Mouse (Mus musculus) midbrain, embryonic 16.5 days (tissue): ENCODE data around the gene Atp5g2. TPM values are rescaled to one million over a fixed set of nuclear protein-coding genes. Genes with fewer than 3 reads are reported as not detected.
A peak's percentile ranks its signal among the peaks of the same experiment; 100 is the strongest.

Experiments used
- ATAC-seq: fragments of 200-750 bp; cut with Nextera tagmentation; 2 replicates; pipeline ENCODE4 v1.8.0; 2017; ENCODE audit warnings: moderate TSS enrichment
- H3K27ac ChIP-seq: fragments of 300-500 bp; sonication (generic); 2 replicates; pipeline ENCODE4 v1.5.1; 2014; ENCODE audit warnings: mild to moderate bottlenecking, low read length, mixed read lengths
- H3K27me3 ChIP-seq: fragments of 300-500 bp; sonication (generic); 2 replicates; pipeline ENCODE4 v1.6.1; 2014; ENCODE audit warnings: low read depth, low read length, mixed read lengths; ENCODE audit not compliant: control insufficient read depth, insufficient read depth
- H3K36me3 ChIP-seq: fragments of 300-500 bp; sonication (generic); 2 replicates; pipeline ENCODE4 v1.6.1; 2014; ENCODE audit warnings: mild to moderate bottlenecking, low read length, moderate library complexity, mixed read lengths; ENCODE audit not compliant: control insufficient read depth, insufficient read depth
- H3K4me1 ChIP-seq: fragments of 300-500 bp; sonication (generic); 2 replicates; pipeline ENCODE4 v1.6.1; 2014; ENCODE audit warnings: mild to moderate bottlenecking, low read length, mixed read lengths; ENCODE audit not compliant: control insufficient read depth, insufficient read depth
- H3K4me2 ChIP-seq: fragments of 300-500 bp; sonication (generic); 2 replicates; pipeline ENCODE4 v1.6.1; 2014; ENCODE audit warnings: mild to moderate bottlenecking, low read length, mixed read lengths
- H3K4me3 ChIP-seq: fragments of 300-500 bp; sonication (generic); 2 replicates; pipeline ENCODE4 v1.5.1; 2014; ENCODE audit warnings: low read depth, mild to moderate bottlenecking, low read length, moderate library complexity, mixed read lengths
- H3K9ac ChIP-seq: fragments of 300-500 bp; sonication (generic); 2 replicates; pipeline ENCODE4 v1.6.1; 2014; ENCODE audit warnings: low read depth, low read length, mixed read lengths
- H3K9me3 ChIP-seq: fragments of 300-500 bp; sonication (generic); replicated peaks from 2 replicates; pipeline ENCODE4 v1.6.1; 2014; ENCODE audit warnings: mild to moderate bottlenecking, low read length, mixed read lengths; ENCODE audit not compliant: control insufficient read depth, poor library complexity, severe bottlenecking
- WGBS: fragments of 180-500 bp; shearing (Covaris S2); extraction: QIAGEN DNeasy Blood & Tissue Kit; methylation state at CpG from one replicate; pipeline ENCODE4 v1.1.7; 2014; 5-methylcytosine and 5-hydroxymethylcytosine counted together
- microRNA counts: library from miRNA; unstranded; fragments of <30 nt; microRNA quantifications from one replicate; lab custom pipeline; 2016
- microRNA-seq: library from miRNA; unstranded; fragments of <30 nt; microRNA quantifications from one replicate; pipeline ENCODE4, GENCODE M21; 2017
- polyA plus RNA-seq: library from polyadenylated mRNA; unstranded; fragments of >200 nt; fragmentation: Nextera tagmentation; extraction: Ambion mirVana; gene quantifications from 2 replicates; pipeline ENCODE4 v1.2.1, GENCODE M21; 2015

The Atp5g2 gene
- polyA plus RNA-seq, 1 experiment from 2014 or later, result 49.8 TPM

- H3K27ac ChIP-seq, result no peak overlapping the region
- H3K4me3 ChIP-seq, result no peak overlapping the region
- no peak for ATAC-seq
- H3K27me3 ChIP-seq, result no peaks in the 10 kb centered on the region
- no peaks in the 10 kb centered on the region for H3K36me3 ChIP-seq
- peaks cover 20% of the 10 kb centered on the region for H3K4me1 ChIP-seq
- no peak overlapping the region for H3K4me2 ChIP-seq
- no peaks in the 10 kb centered on the region for H3K9me3 ChIP-seq
- WGBS, result 78% methylated on average over 1 of the region's 1 CpGs
- no peak overlapping the region for H3K9ac ChIP-seq
Measured at GRCm38 (mm10) chr15:102620765-102621164, 51.4 kb downstream of the Atp5g2 start.

GRCm38 (mm10) chr15:102619486-102619885 lies 52.7 kb downstream of the Atp5g2 start:
- no peak overlapping the region for H3K9ac ChIP-seq
- no peak overlapping the region for H3K4me2 ChIP-seq
- peaks cover 19% of the 10 kb centered on the region for H3K4me1 ChIP-seq
- no peak overlapping the region for H3K4me3 ChIP-seq
- ATAC-seq, result no peak
- no peak overlapping the region for H3K27ac ChIP-seq
- WGBS, result 96% methylated on average over 5 of the region's 5 CpGs
- H3K27me3 ChIP-seq, result no peaks in the 10 kb centered on the region
- H3K9me3 ChIP-seq, result no peaks in the 10 kb centered on the region
- no peaks in the 10 kb centered on the region for H3K36me3 ChIP-seq

DNA sequence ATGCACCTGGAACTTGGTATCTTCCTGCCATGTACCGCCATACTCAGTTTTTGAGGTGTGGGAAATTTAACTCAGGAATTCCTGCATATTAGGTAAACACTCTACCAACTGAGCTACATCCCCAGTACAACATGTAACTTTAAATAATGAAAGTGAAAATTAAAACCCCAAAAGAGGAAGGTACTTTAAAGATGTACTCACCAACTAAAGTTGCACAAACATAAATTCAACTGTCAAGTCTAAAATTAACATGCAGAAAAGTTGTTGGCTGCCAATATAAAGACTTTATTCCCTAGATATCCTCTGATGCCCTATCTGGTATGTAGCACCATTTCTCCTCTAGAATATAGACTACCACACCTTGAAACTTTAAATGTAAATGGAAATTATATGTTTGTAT lies 54.5 kb downstream of the Atp5g2 start:
- Histone ChIP-seq H3K4me2 (no peak overlapping the region), H3K36me3 (no peaks in the 10 kb centered on the region), H3K4me1 (peaks cover 4% of the 10 kb centered on the region; the same call in 1 of the 2 replicates), H3K9ac (no peak overlapping the region), H3K4me3 (no peak overlapping the region), H3K27ac (no peak overlapping the region), H3K9me3 (no peaks in the 10 kb centered on the region), H3K27me3 (no peaks in the 10 kb centered on the region)
- no peak for ATAC-seq
- 95% methylated on average over 1 of the region's 1 CpGs for WGBS

DNA sequence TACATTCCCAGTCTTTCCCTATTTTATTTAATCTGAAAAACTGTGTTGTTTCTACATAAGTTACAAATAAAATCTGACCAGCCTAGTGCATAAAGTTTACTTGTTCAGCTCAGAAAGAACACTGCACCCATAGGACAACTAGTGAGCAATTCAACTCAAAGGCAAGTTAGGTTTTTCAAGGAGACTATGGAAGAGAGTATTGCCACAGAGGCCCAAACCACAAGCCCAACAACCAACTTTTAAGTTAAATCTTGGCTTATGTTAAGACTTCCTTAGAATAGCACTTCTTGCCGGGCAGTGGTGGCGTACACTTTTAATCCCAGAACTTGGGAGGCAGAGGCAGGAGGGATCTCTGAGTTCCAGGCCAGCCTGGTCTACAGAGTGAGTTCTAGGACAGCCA lies 56.0 kb downstream of the Atp5g2 start:
- Histone ChIP-seq H3K9me3 (no peaks in the 10 kb centered on the region), H3K9ac (no peak overlapping the region), H3K27me3 (no peaks in the 10 kb centered on the region), H3K36me3 (no peaks in the 10 kb centered on the region), H3K4me1 (no peaks in the 10 kb centered on the region), H3K4me2 (no peak overlapping the region), H3K27ac (no peak overlapping the region), H3K4me3 (no peak overlapping the region)
- no peak for ATAC-seq
- WGBS, result 93% methylated on average over 2 of the region's 2 CpGs

DNA sequence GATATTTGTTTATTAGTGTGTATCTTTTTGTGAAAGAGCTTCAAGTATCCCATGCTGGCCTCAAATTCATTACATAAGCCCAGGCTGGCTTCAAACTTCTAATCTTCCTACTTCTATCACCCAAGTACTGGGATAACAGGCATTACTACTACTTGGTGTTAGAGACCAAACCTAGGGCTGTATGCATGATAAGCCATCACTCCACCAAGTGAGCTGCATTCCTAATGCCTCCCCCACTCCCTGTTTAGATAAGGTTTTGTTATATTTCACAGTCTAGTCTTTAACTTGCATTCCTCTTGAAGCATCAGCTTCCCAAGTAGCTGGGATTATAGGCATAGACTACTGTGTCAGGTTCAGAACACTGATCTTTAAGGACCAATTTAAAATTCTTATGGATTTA lies 57.9 kb downstream of the Atp5g2 start:
- H3K9ac ChIP-seq, result no peak overlapping the region
- ATAC-seq, result no peak
- H3K9me3 ChIP-seq, result no peaks in the 10 kb centered on the region
- no peaks in the 10 kb centered on the region for H3K4me1 ChIP-seq
- no peak overlapping the region for H3K4me3 ChIP-seq
- H3K4me2 ChIP-seq, result no peak overlapping the region
- no peaks in the 10 kb centered on the region for H3K36me3 ChIP-seq
- H3K27ac ChIP-seq, result no peak overlapping the region
- H3K27me3 ChIP-seq, result no peaks in the 10 kb centered on the region

DNA sequence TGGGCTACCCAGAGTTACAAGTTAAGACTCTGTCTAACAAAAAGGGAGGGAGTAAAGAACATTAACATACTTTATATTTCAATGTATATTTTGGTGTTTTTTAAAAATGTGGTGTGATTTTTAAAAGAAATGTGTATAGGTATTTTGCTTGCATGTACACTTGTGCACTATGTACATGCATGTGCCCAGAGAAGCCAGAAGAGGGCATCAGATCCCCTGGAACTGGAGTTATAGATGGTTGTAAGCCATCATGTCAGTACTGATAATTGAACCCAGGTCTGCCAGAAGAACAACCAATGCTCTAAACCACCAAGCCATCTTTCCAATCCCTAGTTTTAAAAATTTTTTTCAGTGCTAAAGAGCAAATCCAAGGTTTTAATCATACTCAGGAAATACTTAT lies 59.2 kb downstream of the Atp5g2 start:
- ATAC-seq, result no peak
- no peak overlapping the region for H3K4me3 ChIP-seq
- H3K9ac ChIP-seq, result no peak overlapping the region
- H3K4me1 ChIP-seq, result no peaks in the 10 kb centered on the region
- no peaks in the 10 kb centered on the region for H3K36me3 ChIP-seq
- no peak overlapping the region for H3K4me2 ChIP-seq
- no peaks in the 10 kb centered on the region for H3K9me3 ChIP-seq
- no peaks in the 10 kb centered on the region for H3K27me3 ChIP-seq
- no peak overlapping the region for H3K27ac ChIP-seq

MicroRNAs within 50 kb of the gene (microRNA counts, 519-probe panel; counts per million panel counts)
- microRNA mmu-miR-688 (lab: Ali Mortazavi, UCI), result 2,113 counts per million, percentile 57 among the panel's probes with 10 or more counts

Small RNAs within 50 kb of the gene (microRNA-seq; reads per million reads assigned to microRNA genes)
- gene Mir688, result not detected

Other genes with a start within 250 kb of the Atp5g2 start
- 0.15 and 0.26 TPM in 2 replicates for gene Amhr2, start 227.0 kb downstream of the Atp5g2 start, polyA plus RNA-seq
- gene Prr13, start 213.3 kb downstream of the Atp5g2 start, polyA plus RNA-seq, result 106 and 109 TPM in 2 replicates
- gene Pcbp2, start 201.8 kb downstream of the Atp5g2 start, polyA plus RNA-seq, result 105 and 121 TPM in 2 replicates
- 12.6 TPM in 1 of 2 replicates, not detected in the other for gene Gm10337, start 168.6 kb downstream of the Atp5g2 start, polyA plus RNA-seq
- gene Map3k12, start 155.3 kb downstream of the Atp5g2 start, polyA plus RNA-seq, result 60.5 and 65.5 TPM in 2 replicates
- gene Tarbp2, start 154.2 kb downstream of the Atp5g2 start, polyA plus RNA-seq, result 94.1 and 105 TPM in 2 replicates
- 1.4 and 2.2 TPM in 2 replicates for gene Npff, start 147.4 kb downstream of the Atp5g2 start, polyA plus RNA-seq
- not detected in 2 replicates for gene Gm28047, start 47.3 kb downstream of the Atp5g2 start, polyA plus RNA-seq
- gene Atf7, start 46.9 kb downstream of the Atp5g2 start, polyA plus RNA-seq, result 16.0 TPM in 2 replicates
- gene Calcoco1, start 49.8 kb upstream of the Atp5g2 start, polyA plus RNA-seq, result 38.3 and 38.7 TPM in 2 replicates
- not detected in 2 replicates for gene Hoxc13, start 248.8 kb upstream of the Atp5g2 start, polyA plus RNA-seq